Mouse (Mus musculus): ENCODE results near the gene Urah. TPM values are rescaled to one million over a fixed set of nuclear protein-coding genes. Genes with fewer than 3 reads are reported as not detected.

The Urah gene
- polyA plus RNA-seq, 1 experiment, result 1.4 TPM

DNA sequence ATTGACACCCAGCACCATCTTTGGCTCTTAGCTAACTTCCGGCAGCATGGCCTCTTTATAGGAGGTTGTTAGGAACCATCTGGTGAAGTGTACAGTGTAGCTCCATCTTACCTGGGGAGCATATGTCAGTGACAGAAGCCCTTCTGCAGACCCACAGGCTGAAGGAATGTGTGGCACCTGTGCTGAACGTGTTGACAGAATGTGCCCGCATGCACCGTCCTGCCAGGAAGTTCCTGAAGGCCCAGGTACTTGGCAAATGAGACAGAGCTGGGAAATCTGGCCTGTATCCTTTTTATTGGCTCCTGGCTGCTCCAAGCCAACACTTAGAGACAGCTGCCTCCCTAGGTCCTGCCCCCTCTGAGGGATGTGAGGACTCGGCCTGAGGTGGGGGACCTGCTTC lies 25.9 kb downstream of the Urah start:
- DNase-seq (ENCODE audit: extremely low spot score in 1 of 2, low spot score in 1 of 2), result no peak

DNA sequence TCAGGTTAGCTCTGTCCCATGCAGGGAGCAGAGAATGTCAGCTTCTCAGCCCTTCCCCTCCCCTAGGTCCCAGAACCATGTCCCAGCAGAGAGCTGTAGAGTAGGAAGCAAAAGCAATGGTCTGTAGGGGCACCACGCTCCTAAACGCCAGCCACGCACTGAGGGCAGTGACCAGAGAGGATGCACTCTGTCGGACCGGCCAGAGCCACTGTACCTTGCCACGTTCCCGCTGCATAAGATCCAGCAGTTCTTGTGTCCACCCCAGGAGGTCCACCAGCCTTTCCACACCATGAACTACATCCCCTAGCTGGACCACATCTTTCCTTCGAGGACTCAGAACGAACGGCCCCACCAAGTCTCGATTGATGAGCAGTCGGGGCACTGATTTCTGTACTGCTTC lies 29.9 kb downstream of the Urah start:
- DNase-seq (ENCODE audit: extremely low spot score in 1 of 2, low spot score in 1 of 2), result no peak

DNA sequence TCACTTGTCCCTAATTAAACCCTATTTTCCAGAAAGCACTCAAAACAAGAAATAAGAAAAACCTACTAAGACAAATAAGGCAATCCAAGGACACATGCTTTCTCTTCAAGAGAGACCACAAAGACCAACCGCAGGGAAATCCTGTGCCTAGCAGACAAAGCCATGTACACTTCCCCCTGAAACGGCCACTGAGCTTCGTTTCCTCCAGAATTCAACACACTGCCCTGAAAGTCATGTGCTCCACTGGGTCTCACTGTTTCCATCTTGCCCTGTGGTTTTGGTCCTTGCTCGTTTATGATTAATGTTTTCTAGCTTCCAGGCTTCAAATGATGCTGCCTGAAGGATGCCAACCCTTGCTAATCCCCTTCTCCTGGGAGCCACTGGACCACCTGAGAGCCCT lies 39.4 kb downstream of the Urah start:
- no peak for DNase-seq (ENCODE audit: extremely low spot score in 1 of 2, low spot score in 1 of 2)

DNA sequence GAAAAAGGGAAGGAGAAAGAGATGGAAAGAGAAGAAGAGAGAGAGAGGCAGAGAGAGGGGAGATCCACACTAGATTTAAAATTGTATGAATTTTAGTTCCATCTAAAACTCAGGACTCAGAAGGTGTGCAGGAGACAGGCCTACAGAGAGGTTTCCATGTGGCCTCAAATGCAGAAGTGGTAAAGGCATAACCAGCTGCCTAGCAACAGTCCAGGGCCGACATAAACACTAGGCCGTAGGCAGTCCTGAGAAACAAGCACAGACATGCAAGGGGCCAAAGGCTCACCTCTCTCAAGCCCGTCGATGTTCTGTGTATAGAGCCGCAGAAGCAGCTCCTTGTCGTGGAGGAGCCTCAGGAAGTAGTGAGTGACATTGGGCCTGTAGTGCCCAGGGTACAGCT lies 42.5 kb downstream of the Urah start:
- DNase-seq (ENCODE audit: extremely low spot score in 1 of 2, low spot score in 1 of 2), result no peak

DNA sequence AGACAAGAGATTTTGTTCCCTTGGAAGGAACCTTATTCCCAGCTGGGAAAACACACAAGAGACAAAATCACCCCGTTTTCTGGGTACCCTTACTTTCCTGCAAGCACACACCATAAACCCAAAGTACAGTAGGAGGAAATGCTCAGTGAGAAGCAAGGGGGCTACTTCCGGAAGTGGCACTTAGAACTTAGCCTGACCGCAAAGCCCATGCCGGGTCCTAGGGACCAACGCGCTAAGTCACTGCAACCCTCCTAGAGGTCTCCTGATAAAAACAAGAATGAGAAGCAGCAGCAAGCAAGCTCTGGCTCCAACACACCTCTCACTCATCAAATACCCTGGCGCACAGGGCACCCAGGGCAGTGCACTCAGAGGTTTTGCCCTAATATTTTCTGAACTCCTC lies 44.5 kb downstream of the Urah start:
- no peak for DNase-seq (ENCODE audit: extremely low spot score in 1 of 2, low spot score in 1 of 2)

DNA sequence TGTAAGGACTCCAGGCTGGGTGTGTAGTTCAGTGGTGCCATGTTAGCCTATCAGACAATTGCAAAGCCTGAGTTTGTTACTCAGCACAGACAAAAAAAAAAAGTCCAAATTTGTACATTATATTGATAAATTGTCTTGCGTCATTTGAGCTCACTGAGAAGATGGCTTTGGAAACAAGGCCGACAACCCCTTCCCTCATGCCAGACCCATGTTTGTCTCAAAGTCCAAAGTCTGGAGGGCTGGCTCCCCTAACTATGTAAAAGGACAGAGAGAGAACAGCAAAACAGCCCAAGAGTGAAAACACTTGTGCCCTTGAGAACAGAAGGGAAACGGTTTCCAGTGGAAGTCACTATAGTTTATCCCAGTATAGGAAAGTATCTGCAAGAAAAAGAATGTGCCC lies 45.6 kb downstream of the Urah start:
- no peak for DNase-seq (ENCODE audit: extremely low spot score in 1 of 2, low spot score in 1 of 2)

DNA sequence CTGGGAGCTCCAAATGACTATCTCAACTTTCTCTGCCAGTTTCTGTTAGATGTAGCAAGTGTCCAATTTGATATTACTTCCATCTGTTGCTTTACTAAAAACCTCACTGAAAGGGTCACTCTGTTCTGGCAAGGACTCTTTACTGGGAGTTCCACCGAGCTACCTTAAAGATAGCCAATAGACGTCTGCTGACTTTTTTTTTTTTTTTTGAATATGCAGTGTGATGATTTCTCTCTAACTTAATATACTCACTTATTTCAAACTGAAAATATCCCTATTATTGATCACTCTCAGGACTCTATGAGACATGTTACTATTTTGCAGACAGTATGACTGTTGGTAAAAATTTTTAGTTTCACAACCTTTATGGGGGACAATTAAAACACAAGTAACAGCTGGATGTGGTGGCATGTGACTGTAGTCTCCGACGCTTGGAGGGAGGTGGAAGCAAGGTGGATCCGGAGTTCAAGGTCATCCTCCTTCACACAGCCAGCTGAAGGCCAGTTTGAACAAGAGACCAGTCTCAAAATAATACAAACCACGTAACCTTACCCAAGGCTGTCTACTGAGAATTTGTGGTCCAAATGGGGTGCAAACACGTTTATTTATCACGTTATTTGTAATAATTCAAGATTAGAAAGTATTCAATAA lies 46.2 kb downstream of the Urah start:
- peak in 1 of 2 experiments; percentile 22 for DNase-seq (ENCODE audit: extremely low spot score in 1 of 2, low spot score in 1 of 2)

DNA sequence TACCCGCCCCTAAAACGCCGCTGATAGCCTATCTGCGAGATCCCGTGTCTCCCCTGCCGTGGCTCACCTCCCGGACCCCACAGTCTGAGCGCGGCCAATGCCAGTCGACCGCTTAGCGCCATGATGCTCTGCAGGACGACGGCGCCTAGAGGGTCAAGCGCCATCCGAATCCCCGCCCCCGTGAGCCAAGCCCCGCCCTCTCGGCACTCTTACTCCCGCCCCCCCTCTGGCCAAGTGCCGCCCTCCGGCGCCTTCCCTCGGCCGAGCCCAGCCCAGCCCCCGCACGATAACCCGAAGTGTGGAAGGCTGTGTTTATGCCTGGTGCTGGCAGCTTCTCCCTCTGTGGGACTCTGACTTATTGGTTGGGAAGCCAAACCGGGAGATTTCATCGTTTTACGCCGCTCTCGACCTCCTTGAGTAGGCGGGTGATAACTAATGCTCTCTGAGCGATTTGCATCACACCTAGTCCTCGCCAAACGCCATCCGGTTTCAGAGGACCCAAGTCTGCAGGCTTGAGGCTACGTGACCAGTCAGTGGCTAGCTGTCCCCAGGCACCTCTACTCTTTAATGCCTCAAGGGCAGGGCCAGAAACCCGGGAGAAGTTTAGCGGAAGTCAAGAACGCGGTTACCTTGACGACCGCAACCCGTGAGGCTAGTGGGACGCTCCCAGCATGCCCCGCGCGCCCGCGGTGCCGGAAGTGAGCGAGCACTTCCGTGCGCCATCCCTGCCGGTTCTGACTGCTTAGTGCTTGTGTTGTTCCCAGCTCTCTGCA lies 47.1 kb downstream of the Urah start, which contains the start of the genes Psmd13 and Sirt3:
Gene Psmd13, plus strand, starts transcription at position 273 of the 773 bp plus-strand sequence.
Gene Sirt3, minus strand, starts transcription at position 614 of the 773 bp plus-strand sequence.
- peak; percentile 91 to 96 for DNase-seq (ENCODE audit: extremely low spot score in 1 of 2, low spot score in 1 of 2)

DNA sequence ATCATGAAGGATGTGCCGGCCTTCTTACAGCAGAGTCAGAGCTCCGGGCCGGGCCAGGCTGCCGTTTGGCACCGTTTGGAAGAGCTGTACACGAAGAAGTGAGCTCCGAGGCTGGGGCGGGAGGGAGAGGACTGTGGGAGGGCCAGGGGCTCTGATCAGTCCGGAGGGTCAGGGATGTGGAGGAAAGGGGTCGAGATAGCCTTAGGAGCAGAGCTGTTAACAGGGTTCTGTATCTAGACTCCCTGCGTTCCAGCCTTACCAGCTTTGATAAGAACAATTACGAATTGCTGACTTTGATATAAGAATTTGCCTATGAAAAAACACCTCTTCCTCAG lies 47.6 kb downstream of the Urah start:
- DNase-seq (ENCODE audit: extremely low spot score in 1 of 2, low spot score in 1 of 2), result no peak

Other genes with a start within 250 kb of the Urah start
- gene Olfr46, start 233.7 kb upstream of the Urah start, polyA plus RNA-seq (2012; rRNA removed), result 0.02 TPM in 1 of 2 replicates, not detected in the other
- 0.10 and 0.11 TPM in 2 replicates for gene Olfr61, start 206.0 kb upstream of the Urah start, polyA plus RNA-seq (2012; rRNA removed)
- gene Olfr53, start 188.6 kb upstream of the Urah start, polyA plus RNA-seq (2012; rRNA removed), result 0.19 TPM in 1 of 2 replicates, not detected in the other
- gene Olfr539, start 175.1 kb upstream of the Urah start, polyA plus RNA-seq (2012; rRNA removed), result 0.04 and 0.21 TPM in 2 replicates
- 0.06 TPM in 1 of 2 replicates, not detected in the other for gene Olfr45, start 153.1 kb upstream of the Urah start, polyA plus RNA-seq (2012; rRNA removed)
- 0.08 TPM in 1 of 2 replicates, not detected in the other for gene Olfr541, start 137.8 kb upstream of the Urah start, polyA plus RNA-seq (2012; rRNA removed)
- gene Cyp2e1, start 71.3 kb upstream of the Urah start, polyA plus RNA-seq (2012; rRNA removed), result 0.32 and 0.95 TPM in 2 replicates
- 0.50 and 0.66 TPM in 2 replicates for gene Syce1, start 47.2 kb upstream of the Urah start, polyA plus RNA-seq (2012; rRNA removed)
- gene Zfp941, start 12.8 kb upstream of the Urah start, polyA plus RNA-seq (2012; rRNA removed), result 18.5 and 22.4 TPM in 2 replicates
- 1.4 and 6.3 TPM in 2 replicates for gene Scgb1c1, start 10.5 kb downstream of the Urah start, polyA plus RNA-seq (2012; rRNA removed)
- gene Odf3, start 12.8 kb downstream of the Urah start, polyA plus RNA-seq (2012; rRNA removed), result 0.26 and 0.36 TPM in 2 replicates
- 0.13 and 0.16 TPM in 2 replicates for gene Gm45785, start 21.3 kb downstream of the Urah start, polyA plus RNA-seq (2012; rRNA removed)
- 68.7 and 84.4 TPM in 2 replicates for gene Ric8a, start 21.9 kb downstream of the Urah start, polyA plus RNA-seq (2012; rRNA removed)
- 31.9 and 32.3 TPM in 2 replicates for gene Bet1l, start 22.6 kb downstream of the Urah start, polyA plus RNA-seq (2012; rRNA removed)
- gene Psmd13, start 47.0 kb downstream of the Urah start, polyA plus RNA-seq (2012; rRNA removed), result 92.8 and 99.7 TPM in 2 replicates
- 116 and 137 TPM in 2 replicates for gene Sirt3, start 47.3 kb downstream of the Urah start, polyA plus RNA-seq (2012; rRNA removed)
- gene Cox8b, start 65.4 kb downstream of the Urah start, polyA plus RNA-seq (2012; rRNA removed), result 0.57 and 0.76 TPM in 2 replicates
- 0.17 and 0.18 TPM in 2 replicates for gene Nlrp6, start 85.9 kb downstream of the Urah start, polyA plus RNA-seq (2012; rRNA removed)
- 6.9 and 7.1 TPM in 2 replicates for gene Pgghg, start 106.4 kb downstream of the Urah start, polyA plus RNA-seq (2012; rRNA removed)
- gene Ifitm5, start 115.3 kb downstream of the Urah start, polyA plus RNA-seq (2012; rRNA removed), result 0.15 TPM in 1 of 2 replicates, not detected in the other
- not detected in 2 replicates for gene Gm45717, start 120.9 kb downstream of the Urah start, polyA plus RNA-seq (2012; rRNA removed)
- gene Ifitm2, start 121.0 kb downstream of the Urah start, polyA plus RNA-seq (2012; rRNA removed), result 46.6 and 48.9 TPM in 2 replicates
- gene Ifitm1, start 132.2 kb downstream of the Urah start, polyA plus RNA-seq (2012; rRNA removed), result 28.8 and 33.2 TPM in 2 replicates
- gene Ifitm3, start 175.8 kb downstream of the Urah start, polyA plus RNA-seq (2012; rRNA removed), result 72.6 and 82.1 TPM in 2 replicates
- gene Ifitm6, start 182.9 kb downstream of the Urah start, polyA plus RNA-seq (2012; rRNA removed), result 0.86 and 1.0 TPM in 2 replicates
- gene Gm17387, start 194.1 kb downstream of the Urah start, polyA plus RNA-seq (2012; rRNA removed), result not detected in 2 replicates
- gene B4galnt4, start 226.1 kb downstream of the Urah start, polyA plus RNA-seq (2012; rRNA removed), result 99.1 and 103 TPM in 2 replicates
- 0.11 and 0.22 TPM in 2 replicates for gene Pkp3, start 243.2 kb downstream of the Urah start, polyA plus RNA-seq (2012; rRNA removed)

All from frontal cortex, adult 2 months (tissue).